Mouse (Mus musculus): ENCODE data around the gene Camta1.

The Camta1 gene

DNA sequence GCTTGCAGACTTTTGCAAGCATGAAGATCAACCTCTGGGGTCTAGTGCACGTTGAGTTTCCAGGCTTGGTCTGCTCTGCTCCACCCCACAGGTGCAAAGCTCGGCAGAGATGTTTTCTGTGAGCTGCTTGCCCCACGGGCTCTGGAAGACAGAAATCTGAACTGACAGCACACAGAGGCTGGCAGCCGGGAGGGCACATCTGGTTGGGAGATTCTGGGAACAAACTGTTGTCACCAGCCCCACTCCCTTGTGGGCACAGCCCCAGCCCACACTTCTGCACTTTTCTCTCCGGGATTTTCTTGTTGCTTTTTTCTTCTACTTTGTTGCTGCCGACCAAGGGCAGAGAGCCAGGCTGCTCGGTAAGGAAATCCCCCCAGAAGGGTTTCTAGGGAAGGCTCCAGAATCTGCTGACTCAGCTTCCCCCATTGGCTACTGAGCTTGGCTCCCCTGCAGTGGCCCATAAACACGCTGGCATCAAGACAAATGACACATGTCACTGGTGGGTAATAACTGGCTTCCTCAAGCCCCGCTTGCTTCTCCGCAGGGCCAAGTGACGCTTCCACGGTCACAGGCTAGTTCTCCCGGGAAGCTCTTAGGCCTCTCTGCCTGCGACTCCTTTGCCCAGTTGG, 597.8 kb downstream of the Camta1 start:
- DNase-seq (ENCODE audit: low spot score): no peak

DNA sequence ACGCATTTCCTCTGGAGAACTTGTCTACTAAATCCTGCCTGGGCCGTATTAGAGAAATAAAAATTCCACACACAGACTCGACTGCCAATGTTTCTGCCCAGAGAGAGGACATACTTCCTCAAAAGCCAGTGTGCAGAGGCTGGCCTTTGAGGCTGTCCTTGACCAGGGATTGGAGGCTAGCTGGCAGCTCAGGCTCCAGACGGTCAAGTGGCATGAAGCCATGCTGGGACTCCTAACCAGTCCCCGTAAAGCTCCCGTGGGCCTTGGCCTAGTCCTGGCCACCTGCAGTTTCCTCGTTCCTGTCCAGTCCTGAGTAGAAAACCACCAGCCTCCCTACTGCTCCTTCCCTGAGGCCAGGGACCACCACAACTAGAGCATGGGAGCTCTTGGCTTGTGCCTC, 598.6 kb downstream of the Camta1 start:
- no peak for DNase-seq (ENCODE audit: low spot score)

DNA sequence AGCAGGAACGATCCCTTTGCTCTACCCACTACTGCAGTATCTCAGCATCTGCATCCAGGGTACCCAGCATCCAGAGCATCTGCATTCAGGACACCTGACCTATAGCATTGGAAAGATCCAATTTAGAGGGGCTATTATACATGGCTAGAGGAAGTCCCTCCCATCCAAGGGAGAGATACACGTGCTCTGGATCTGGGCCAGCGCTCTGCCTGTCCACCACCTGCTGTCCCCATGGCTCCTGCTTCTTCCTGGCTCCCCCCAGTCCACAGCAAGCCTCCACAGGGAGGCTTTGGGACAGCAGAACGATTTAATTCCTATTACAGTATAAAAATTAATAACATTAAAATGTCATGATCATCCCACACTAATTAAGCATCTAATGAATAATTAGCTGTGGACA, 605.1 kb downstream of the Camta1 start:
- no peak for DNase-seq (ENCODE audit: low spot score)

DNA sequence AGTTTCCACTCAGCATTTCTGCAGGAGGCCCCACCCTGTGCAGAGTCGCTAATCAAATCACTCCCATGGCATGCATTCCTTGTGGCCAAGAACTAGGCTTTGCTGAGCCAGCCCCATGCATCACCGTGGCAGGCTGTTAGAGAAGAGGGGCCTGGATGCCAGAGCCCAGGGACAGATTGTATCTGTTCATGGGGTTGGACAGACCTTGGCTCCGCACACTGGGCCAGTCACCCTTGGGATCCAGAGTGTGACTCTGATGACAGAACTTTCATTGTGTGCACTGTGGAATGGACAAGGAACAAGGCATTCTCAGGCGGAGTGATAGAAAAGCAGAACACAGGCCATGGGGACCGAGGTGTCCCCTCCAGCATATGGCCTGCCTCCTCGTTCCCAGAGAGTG, 610.9 kb downstream of the Camta1 start:
- no peak for DNase-seq (ENCODE audit: low spot score)

DNA sequence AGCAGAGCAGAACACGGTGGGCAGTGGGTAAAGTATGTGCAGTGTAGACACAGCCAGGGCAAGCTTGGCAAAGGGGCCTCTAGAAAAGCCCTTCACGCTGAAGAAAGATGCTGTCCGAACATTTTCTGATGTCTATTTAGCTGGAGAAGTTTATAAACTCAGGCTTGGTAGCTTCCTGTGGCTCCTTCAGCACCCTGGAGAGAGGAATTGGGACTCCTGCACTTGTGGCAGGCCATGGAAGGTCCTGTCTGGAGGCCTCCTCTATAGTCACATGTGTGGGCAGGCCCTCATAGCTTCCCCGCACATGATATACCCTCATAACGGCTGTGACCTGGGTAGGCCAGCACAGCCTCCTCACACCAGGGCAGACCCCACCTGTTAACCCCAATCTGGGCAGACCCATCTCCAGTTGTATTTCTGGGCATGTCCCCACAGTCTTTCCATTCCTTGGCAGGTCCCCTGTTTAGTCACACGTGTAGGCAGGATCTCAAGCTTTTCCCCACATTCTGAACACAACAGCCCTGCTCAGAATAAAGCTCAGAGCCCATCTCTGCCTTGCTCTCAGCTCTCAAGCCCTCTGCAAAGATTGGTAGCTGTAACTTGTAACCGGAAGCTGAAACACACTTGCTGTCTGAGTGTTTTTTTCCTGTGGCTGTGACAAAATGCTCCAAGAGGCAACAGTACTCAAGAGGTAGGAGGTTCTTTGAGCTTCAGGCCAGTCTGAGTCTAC, 616.4 kb downstream of the Camta1 start:
- DNase-seq (ENCODE audit: low spot score): no peak

DNA sequence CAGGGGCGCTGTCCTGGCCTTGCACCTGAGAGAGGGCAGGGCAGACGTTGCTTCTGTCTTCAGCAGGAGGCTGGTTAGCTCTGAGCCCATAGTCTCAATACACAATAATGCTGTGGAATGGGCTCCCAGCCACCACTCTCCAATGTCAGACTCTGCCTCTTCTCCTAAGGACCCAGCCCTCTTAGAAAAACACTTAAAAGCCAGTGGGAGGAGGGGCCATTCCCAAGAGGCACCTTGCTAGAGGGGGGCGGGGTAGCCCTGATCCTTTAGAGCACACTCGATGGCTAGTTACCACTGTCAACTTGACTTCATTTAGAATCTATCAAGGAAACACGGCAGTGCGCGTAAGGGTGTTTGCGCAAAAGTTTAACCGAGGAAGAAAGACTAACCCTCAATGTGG, 618.2 kb downstream of the Camta1 start:
- DNase-seq (ENCODE audit: low spot score): no peak

DNA sequence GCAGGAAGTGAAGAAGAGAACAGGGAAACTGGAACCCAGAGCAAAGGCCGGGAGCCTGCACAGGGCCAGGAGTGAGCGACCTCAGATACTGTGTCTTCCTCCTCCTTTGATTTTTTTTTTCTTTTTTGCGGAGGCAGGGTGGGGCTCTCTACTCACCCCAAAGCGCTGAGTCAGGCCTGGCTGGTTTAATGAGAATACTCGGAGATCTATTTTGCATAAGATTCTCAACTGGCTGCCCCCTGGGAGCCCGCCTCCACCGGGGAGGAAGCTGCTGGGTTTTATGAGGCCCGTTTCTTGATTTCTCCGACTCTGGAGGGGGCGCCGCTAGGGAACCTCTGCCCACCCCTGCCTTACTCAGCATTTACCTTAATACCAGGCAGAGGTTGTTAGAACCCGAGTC, 618.9 kb downstream of the Camta1 start:
- DNase-seq (ENCODE audit: low spot score): no peak

DNA sequence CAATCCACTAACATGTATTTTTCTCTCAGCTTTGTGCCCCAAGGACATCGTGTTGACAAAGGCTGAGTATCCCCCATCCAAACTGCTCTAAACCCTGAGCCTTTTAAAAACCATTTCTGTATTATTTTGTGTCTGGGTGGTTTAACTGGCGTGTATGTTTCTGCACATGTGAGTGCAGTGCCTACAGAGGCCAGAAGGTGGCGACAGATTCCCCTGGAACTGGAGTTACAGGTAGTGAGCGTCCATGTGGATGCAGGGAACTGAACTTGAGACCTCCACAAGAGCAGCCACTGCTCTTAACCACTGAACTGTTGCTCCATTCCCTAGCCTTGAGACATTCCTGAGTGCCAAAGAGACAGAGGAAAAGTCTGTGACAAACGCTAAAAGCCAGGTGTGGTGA, 621.2 kb downstream of the Camta1 start:
- DNase-seq (ENCODE audit: low spot score): no peak

DNA sequence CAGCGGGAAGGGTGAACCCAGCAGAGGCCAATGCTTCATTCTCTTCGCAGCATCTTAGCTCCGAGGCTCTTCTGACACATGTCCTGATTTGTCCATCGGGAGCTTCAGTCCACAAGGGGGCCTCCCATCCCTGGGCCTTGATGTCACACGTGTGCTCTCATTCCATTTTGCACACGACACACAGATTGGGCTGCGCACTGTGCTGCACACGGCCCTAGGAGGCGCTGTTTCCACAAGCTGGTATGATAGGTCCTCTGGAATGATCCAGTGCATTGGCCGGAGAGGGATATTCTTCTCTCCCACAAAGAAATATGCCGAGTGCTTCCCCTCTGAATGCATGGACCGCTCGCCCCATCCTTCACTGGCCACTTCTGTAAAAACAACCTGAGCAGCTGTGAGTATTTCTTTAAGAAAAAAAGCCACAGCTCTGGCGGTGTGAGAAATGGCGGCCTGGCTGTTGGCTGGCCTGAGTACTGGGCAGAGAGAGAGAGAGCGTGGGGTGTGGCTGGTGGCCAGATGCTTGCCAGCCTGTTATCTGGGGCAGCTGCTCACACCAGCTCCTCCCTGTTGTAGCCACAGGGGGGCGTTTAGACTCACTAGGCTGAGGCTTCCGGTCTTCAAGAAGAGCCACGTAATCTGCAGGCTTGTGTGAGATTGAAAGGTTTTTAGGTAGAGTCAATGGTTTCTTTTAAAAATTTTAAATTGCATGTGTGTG, 622.5 kb downstream of the Camta1 start:
- DNase-seq (ENCODE audit: low spot score): no peak

DNA sequence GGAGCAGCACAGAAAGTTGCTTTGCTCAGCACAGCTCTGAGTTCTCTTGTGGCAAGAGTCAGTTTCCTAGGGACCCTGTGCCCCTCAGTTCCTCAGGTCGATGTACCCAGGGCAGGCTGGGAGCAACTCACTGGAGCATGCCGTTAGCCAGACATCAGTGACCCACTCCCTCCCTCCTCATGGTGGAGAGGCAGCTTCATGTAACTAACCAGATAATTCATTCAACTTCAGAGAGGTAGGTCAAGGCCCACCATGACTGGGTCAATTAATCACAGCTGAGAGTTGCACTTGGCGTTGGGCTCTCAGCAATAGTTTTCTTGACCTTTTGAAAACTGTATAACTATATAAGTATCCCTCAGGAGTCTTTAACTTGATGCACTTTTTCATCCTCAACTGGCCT, 624.2 kb downstream of the Camta1 start:
- DNase-seq (ENCODE audit: low spot score): no peak

DNA sequence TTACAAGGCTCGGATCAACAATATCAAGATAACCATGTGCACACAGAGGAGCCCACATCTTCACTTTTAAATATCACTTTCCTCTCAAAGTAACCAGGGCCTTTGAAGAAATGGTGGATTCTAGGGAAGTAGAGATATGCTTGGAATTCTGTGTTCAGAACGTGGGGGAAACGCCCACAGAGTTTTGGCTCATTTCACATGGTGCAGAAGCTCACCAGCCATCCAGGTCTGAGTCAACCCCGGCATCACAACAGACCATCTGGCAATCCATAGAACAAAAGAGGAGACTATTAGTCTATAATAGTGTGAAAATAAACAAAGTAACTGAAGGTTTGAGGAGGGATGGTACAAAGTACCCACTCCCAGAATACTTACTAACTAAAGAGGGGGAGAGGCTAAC, 626.7 kb downstream of the Camta1 start:
- no peak for DNase-seq (ENCODE audit: low spot score)

DNA sequence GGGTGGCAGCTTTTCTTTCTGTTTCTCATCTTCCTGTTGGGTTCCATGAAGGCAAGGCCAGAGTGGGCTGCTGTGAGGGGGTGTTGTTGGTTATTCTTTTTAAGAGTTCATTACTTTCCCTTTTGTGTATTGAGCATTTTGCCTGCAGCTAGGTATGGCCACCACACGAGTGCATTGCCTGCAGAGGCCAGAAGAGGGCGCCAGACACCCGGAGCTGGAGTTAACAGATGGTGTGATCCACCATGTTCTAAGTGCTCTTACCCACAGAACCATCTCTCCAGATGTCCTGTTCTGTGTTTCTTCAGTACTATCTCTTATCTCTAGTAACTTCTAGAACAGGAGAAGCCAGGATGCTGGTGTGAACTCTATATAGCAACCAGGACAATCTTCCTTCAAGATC, 629.6 kb downstream of the Camta1 start:
- no peak for DNase-seq (ENCODE audit: low spot score)

DNA sequence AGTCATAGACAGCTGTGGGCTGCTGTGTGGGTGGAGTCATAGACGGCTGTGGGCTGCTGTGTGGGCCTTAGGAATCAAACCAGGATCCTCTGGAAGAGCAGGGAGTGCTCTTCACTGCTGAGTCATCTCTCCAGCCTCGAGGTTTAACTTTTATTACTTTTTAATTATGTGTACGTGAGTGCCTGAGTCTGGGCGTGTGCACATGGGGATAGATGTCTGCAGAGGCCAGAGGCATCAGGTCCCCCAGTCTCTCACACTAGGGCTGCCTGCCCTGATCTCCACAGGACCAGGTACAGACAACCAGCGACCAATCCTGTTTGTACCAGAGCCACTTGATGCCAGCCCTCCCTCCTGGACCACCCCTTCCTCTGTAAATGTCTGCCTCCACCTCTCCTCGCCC, 632.6 kb downstream of the Camta1 start:
- no peak for DNase-seq (ENCODE audit: low spot score)

DNA sequence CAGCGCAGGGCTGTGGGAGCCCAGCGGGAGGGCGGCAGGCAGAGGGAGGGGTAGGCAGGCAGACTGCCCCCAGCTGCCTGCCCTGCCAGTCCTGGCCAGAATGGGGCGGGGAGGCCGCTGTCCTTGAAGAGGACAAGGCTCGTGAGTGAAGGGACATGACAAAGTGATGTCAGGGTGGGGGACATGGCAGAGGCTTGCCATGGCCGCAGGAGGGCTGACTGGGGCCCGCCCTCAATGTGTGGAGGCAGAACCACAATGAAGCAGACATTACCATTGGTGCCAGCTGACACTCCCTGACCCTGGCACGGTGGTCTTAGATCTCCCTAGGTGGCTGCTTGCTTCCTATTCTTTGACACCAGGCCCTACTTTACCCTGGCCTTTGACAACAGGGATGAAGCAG, 635.2 kb downstream of the Camta1 start:
- DNase-seq (ENCODE audit: low spot score): no peak

DNA sequence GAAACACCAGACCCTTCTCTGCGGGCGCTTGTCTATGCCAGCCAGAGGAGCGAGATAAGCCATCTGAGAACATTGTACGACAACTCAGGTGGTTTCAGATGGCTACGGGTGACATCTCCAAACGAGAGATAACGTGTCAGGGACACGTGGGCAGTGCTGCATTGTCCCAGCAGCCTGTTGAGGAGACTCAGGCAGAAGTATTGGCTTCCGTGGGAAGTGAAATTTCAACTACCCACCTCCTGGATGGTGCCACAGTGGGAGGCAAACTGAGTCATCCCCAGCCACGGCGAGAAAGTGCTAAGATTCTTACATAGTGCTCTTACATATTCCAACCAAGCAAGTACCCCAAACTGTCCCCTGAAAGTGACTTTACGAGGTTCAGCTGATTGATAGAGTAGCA, 637.7 kb downstream of the Camta1 start:
- DNase-seq (ENCODE audit: low spot score): no peak

DNA sequence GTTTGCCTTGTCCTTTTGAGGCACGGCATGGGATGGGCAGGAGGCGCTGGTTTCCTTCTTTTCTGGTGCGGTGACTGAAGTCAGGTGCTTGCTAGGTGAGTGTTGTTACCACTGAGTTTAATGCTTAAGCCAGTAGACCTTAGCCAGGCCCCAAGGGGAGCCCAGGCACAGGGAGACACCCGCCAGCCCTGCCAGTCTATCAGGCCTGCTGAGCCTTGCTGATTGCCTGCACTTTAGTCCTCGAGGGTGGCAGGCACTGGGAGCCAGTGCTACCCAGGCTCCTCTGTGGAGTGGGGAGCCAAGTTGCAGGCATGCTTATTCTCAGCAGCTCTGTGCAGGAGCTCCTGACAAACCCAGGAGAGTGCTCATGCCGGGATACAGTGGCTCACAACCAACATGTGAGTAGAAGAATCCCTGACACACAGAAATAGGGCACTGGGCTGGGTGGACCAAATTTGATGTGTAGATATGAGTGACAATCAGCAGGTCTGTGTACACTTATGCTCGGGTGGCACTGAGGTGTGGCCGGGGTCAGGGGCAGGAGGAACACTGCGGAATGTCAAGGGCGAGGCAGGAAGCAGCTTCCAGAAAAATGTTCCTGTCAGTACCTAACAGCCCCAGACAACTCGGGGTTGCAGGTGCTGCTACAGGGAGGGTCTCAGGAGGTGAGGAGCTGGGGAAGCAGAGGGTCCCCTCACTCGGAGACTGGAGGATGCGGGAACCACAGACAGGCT, 638.2 kb downstream of the Camta1 start:
- DNase-seq (ENCODE audit: low spot score): no peak

DNA sequence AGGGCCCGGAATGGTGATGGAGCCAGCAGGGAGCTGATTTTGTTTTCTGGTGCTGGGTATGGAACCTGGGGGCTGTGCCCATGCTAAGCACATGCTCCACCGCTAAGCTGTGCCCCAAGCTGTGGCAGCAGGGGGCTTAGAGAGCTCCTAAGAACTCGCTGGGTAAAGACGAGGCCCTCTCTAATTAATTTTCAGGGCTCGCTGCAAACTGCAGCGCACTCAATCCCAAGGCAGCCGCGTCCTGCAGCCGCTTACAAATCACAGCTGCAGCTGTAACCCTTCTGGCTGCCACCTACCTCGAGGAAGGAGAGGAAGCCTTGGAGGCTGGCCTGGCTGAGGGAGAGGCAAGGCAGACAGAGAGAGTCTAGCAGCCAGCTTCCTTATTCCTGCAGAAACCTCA, 639.0 kb downstream of the Camta1 start:
- no peak for DNase-seq (ENCODE audit: low spot score)

DNA sequence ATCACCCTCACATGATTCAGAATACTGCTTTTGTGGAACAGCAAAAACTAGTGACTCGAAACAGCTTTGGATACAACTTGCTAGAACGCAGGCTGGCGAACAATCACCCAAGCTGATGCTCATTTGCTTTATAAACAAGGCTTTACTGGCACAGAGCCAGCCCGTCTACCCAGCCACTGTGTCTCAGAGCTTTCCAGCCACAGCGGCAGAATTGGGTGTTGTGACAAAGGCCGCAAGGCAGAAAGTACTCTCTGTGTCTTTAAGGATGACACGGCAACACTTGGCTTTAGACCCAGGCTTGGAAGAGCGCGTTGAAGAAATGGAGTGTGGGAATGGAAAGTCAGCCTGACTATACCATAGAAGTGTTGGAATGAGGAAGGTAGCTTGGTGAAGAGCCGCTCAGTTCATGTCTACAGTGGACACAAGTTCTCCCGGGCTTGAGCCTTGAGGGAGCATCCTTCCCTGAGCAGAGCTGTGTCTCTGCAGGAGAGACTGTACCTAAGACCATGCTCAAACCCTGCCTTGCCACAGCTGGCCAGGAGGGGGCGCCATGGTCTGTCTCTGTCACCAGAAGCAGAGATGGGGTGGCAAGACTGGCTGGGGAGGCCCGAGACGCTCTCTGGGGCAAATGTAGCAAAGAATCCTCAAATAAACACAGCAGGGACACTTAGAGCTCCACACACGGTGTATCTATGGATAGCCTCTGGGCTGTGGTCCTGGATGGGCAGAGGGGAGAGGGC, 645.0 kb downstream of the Camta1 start:
- DNase-seq (ENCODE audit: low spot score): no peak

DNA sequence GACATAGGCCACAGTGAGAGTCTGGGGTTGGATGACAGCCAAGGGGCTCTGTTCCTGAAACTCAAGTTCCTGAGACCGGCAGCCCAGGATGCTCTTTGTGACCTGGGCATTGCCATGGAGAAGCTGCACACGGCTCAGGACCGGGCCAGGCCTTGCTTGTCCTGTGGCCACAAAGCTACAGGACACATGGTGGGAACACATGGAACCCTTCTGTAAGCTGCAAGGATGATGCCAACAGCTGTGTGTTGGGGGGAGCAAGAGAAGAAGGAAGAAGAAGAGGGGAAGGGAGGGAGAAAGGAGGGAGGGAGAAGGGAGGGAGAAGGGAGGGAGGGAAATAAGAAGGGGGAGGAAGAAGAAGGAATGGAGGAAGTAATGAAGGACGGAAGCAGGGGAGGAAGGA, 645.8 kb downstream of the Camta1 start:
- no peak for DNase-seq (ENCODE audit: low spot score)

DNA sequence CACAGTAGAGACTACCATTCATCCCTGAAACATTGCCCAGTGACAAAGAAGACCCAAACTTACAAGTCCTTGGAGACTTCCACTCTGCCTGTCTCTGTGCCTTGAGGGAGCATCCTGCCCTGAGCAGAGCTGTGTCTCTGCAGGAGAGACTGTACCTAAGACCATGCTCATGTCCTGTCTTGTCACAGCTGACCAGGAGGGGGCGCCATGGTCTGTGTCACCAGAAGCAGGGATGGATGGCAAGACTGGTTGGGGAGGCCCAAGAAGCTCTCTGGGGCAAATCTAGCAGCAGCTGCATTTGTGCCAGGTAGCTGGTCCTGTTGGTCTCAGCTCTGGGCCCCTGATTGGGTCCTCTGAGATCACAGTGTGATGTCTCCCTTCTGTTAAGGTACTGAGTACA, 646.5 kb downstream of the Camta1 start:
- DNase-seq (ENCODE audit: low spot score): no peak

DNA sequence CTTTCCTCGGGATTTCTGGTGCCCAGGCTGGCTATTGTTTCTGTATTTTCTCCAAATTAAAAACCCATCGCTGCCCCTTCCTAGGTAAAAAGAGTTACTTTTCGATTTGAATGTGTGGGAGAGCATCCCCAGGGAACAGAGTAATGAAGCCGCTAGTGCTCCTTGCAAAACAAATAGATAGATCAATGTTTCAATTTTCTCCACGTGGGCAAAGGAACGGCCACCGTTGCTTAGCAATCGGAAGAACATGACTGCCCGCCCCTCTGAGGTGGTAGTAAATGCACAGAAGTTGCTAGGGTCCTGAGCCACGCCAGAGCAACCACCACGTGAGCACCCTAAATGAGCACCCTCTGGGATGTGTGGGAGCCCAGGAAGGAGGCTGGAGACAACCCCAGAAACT, 648.2 kb downstream of the Camta1 start:
- no peak for DNase-seq (ENCODE audit: low spot score)

DNA sequence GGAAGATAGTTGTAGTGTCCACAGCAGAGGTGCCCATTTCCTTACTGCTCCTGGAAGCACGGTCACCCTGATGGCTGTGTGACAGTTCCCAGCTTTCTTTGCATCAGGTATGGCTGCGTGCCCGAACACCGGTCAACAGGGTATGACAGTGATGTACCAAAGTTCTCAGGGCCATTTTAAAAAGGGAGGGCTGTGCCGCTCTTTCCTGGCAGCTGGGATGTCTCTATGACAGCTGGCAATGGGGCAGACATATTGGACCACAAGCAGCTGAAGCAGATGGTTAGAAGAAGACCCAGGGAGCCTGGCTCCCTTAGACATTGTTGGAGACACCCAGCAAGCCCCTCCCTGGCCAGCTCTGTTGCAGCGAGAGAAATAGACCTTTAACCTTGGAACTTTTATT, 649.7 kb downstream of the Camta1 start:
- DNase-seq (ENCODE audit: low spot score): no peak
